Mouse (Mus musculus): Measurements from ENCODE around the gene Rxra. TPM values are rescaled to one million over a fixed set of nuclear protein-coding genes. Genes with fewer than 3 reads are reported as not detected.

Gene Rxra
- total and polyA plus RNA-seq, 2 experiments = 108 to 313 TPM

DNA sequence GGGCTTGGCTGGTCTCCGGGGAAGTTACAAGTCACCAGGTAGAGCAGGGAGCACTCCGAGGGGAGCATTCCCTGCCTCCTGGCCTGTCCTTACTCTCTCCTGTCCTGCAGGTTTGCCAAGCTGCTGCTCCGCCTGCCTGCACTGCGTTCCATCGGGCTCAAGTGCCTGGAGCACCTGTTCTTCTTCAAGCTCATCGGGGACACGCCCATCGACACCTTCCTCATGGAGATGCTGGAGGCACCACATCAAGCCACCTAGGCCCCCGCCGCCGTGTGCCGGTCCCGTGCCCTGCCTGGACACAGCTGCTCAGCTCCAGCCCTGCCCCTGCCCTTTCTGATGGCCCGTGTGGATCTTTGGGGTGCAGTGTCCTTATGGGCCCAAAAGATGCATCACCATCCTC, 83.2 kb downstream of the Rxra start:
- Histone ChIP-seq H3K27me3 (ENCODE audit: control insufficient read depth, insufficient read depth, low read length) (no peaks in the 10 kb centered on the region), H3K9ac (ENCODE audit: low read depth, low read length) (peak overlapping the region; percentile 13; the same call in 1 of the 2 replicates), H3K36me3 (ENCODE audit: control insufficient read depth, insufficient read depth, low read length) (peaks cover 40% of the 10 kb centered on the region), H3K27ac (replicated peaks; ENCODE audit: insufficient read depth, low read depth, low read length) (peak overlapping the region; percentile 69; the same call in 1 of the 2 replicates), H3K79me2 (ENCODE audit: control insufficient read depth, insufficient read depth, low read length) (no peaks in the 10 kb centered on the region), H3K4me1 (ENCODE audit: control insufficient read depth, insufficient read depth, low read length) (peaks cover 34% of the 10 kb centered on the region), H3K4me3 (ENCODE audit: insufficient read depth, low read depth, low read length) (no peak overlapping the region)
- WGBS = 85% methylated on average over 14 of the region's 14 CpGs
- TF ChIP-seq POLR2A (IDR thresholded peaks at IDR 0.05; ENCODE audit: extremely low read depth, insufficient read depth, low read length) = no peak
- no peak for TF ChIP-seq CTCF (IDR thresholded peaks at IDR 0.05; ENCODE audit: low read depth, low read length)
- no peak for DNase-seq (ENCODE audit: extremely low read depth, low read depth, low spot score)

DNA sequence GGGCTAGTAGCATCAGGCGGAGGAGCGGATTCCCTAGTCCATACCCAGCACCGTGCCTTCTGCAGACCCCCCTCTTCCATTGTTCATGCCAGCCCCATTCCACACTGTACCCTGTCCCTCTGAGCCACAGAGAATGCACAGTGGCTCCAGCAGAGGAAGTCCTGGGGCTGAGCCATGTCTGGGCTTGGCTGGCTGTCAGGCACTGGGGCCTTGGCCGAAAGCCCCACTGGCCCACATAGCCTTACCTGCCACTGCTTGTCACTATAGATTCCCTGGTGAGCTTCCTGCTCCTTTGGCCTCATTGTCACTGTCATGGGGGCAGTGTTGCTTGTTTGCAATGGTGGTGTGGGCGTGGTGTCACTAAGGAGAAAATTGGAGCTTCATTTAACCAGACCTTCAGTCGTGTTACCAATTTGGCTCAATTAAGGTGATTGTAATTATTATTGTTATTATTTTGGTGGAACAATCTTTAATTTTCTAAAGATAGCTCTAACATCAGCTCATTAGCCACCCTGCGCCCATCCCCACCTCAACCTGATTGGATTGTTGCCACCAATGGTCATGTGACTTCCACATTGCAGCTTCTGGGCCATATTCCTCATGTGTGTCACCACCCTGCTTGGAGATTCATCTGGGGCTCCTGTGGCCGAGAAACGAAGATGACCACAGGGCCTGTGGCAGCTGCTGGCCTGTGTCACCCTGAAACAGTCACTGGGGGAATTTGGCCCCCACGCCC, 85.2 kb downstream of the Rxra start:
- WGBS = 61% methylated on average over 10 of the region's 10 CpGs
- no peak overlapping the region for H3K9ac ChIP-seq (ENCODE audit: low read depth, low read length)
- no peak for DNase-seq (ENCODE audit: extremely low read depth, low read depth, low spot score)
- TF ChIP-seq POLR2A (IDR thresholded peaks at IDR 0.05; ENCODE audit: extremely low read depth, insufficient read depth, low read length) = no peak
- TF ChIP-seq CTCF (IDR thresholded peaks at IDR 0.05; ENCODE audit: low read depth, low read length) = no peak
- H3K79me2 ChIP-seq (ENCODE audit: control insufficient read depth, insufficient read depth, low read length) = no peaks in the 10 kb centered on the region
- no peak overlapping the region for H3K4me3 ChIP-seq (ENCODE audit: insufficient read depth, low read depth, low read length)
- H3K36me3 ChIP-seq (ENCODE audit: control insufficient read depth, insufficient read depth, low read length) = peaks cover 23% of the 10 kb centered on the region
- no peaks in the 10 kb centered on the region for H3K27me3 ChIP-seq (ENCODE audit: control insufficient read depth, insufficient read depth, low read length)
- peaks cover 23% of the 10 kb centered on the region for H3K4me1 ChIP-seq (ENCODE audit: control insufficient read depth, insufficient read depth, low read length)
- H3K27ac ChIP-seq (replicated peaks; ENCODE audit: insufficient read depth, low read depth, low read length) = 0 out of 2 replicates have a peak overlapping the region, but pooled peaks have one; percentile 9

DNA sequence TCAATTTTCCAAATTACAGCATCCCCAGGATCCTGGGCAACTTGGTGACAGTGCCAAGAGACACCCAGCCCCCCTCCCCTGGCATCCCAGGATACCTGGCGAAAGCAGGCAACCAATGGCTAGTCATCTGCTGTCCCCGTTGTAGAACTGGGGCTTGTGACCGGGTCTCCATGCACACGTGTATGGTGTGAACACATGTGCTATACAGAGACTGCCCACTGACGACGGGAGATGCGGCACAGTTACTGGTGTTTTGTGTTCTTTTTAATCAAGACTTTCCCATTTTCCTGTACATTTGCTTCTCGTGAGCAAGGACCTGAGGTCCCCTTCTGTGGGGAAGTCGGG, 85.7 kb downstream of the Rxra start:
- Histone ChIP-seq H3K4me1 (ENCODE audit: control insufficient read depth, insufficient read depth, low read length) (peaks cover 21% of the 10 kb centered on the region), H3K27ac (replicated peaks; ENCODE audit: insufficient read depth, low read depth, low read length) (peak overlapping the region; percentile 10; the same call in 1 of the 2 replicates), H3K27me3 (ENCODE audit: control insufficient read depth, insufficient read depth, low read length) (no peaks in the 10 kb centered on the region), H3K9ac (ENCODE audit: low read depth, low read length) (no peak overlapping the region), H3K36me3 (ENCODE audit: control insufficient read depth, insufficient read depth, low read length) (peaks cover 22% of the 10 kb centered on the region), H3K79me2 (ENCODE audit: control insufficient read depth, insufficient read depth, low read length) (no peaks in the 10 kb centered on the region), H3K4me3 (ENCODE audit: insufficient read depth, low read depth, low read length) (no peak overlapping the region)
- 82% methylated on average over 9 of the region's 9 CpGs for WGBS
- DNase-seq (ENCODE audit: extremely low read depth, low read depth, low spot score) = no peak
- TF ChIP-seq POLR2A (IDR thresholded peaks at IDR 0.05; ENCODE audit: extremely low read depth, insufficient read depth, low read length) = no peak
- no peak for TF ChIP-seq CTCF (IDR thresholded peaks at IDR 0.05; ENCODE audit: low read depth, low read length)

DNA sequence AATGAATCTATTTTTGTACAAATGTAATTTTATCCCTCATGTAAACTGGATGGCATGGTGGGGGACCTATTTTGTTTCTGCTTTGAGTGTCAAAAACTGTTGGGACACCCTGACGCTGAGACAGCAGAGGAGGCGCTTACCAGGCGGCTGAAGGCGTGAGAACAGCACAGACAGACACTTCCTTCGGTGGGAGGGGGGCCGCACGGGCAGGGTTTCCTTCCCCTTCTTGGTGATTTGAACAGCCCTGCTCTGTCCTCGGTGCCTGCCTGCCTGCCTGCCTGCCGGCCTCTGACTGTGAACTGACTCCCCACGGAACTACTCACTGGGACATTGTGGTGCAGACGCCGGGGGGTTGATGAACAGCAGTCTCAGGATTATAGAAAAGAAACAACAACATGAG, 86.3 kb downstream of the Rxra start:
- DNase-seq (ENCODE audit: extremely low read depth, low read depth, low spot score) = no peak

DNA sequence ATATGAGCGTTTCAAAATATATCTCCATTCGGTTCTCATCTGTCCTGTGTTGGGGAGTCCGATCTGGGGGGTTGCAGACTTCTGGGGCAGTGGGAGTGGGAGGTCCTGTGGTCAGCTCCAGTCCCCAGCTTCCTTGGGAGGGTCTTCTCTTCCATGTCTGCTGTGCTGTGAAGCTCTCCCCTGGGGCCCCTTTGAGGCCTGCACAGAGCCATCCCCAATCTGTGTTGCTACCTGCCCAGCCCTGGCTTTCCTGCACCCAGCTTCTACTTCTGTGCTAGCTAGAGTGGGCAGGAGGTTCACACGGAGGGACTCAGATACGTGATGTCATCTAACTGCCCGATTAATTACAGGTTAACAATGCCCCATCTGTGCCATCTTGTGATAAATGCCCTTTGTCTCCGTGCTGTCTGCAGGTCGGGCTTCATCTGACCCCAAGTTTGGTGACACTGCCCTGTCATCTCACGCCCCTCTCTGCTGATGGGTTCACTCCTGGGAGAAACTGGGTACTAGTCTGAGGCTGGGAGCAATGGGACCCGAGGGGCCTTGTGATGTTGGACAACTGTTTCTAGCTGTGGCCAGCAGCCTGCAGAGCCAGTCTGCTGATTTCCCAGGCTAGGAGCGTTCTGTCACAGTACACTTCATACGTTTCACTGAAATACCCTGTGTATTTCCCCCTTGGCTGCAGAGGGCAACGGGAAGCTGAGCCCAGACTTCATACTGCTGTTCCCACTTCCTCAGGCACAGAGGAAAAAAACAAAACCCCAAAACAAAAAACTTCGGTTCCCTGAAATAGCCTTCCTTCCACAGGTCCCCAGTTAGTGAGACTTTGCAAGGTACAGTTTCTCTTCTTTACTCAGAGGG, 86.9 kb downstream of the Rxra start:
- Histone ChIP-seq H3K27me3 (ENCODE audit: control insufficient read depth, insufficient read depth, low read length) (no peaks in the 10 kb centered on the region), H3K79me2 (ENCODE audit: control insufficient read depth, insufficient read depth, low read length) (no peaks in the 10 kb centered on the region), H3K4me3 (ENCODE audit: insufficient read depth, low read depth, low read length) (no peak overlapping the region), H3K27ac (replicated peaks; ENCODE audit: insufficient read depth, low read depth, low read length) (peak overlapping the region; percentile 49), H3K36me3 (ENCODE audit: control insufficient read depth, insufficient read depth, low read length) (peaks cover 18% of the 10 kb centered on the region; the same call in 1 of the 2 replicates), H3K9ac (ENCODE audit: low read depth, low read length) (no peak overlapping the region; the same call in 1 of the 2 replicates), H3K4me1 (ENCODE audit: control insufficient read depth, insufficient read depth, low read length) (peaks cover 12% of the 10 kb centered on the region)
- DNase-seq (ENCODE audit: extremely low read depth, low read depth, low spot score) = peak; percentile 53
- TF ChIP-seq CTCF (IDR thresholded peaks at IDR 0.05; ENCODE audit: low read depth, low read length) = no peak
- TF ChIP-seq POLR2A (IDR thresholded peaks at IDR 0.05; ENCODE audit: extremely low read depth, insufficient read depth, low read length) = no peak
- WGBS = 37% methylated on average over 14 of the region's 14 CpGs

More for the DNA sequence above, 86.3 kb downstream of the Rxra start:
- 65% methylated on average over 12 of the region's 12 CpGs for WGBS
- Histone ChIP-seq H3K79me2 (ENCODE audit: control insufficient read depth, insufficient read depth, low read length) (no peaks in the 10 kb centered on the region), H3K36me3 (ENCODE audit: control insufficient read depth, insufficient read depth, low read length) (peaks cover 22% of the 10 kb centered on the region), H3K9ac (ENCODE audit: low read depth, low read length) (no peak overlapping the region), H3K4me1 (ENCODE audit: control insufficient read depth, insufficient read depth, low read length) (peaks cover 17% of the 10 kb centered on the region), H3K4me3 (ENCODE audit: insufficient read depth, low read depth, low read length) (no peak overlapping the region), H3K27me3 (ENCODE audit: control insufficient read depth, insufficient read depth, low read length) (no peaks in the 10 kb centered on the region), H3K27ac (replicated peaks; ENCODE audit: insufficient read depth, low read depth, low read length) (peak overlapping the region; percentile 49)
- no peak for TF ChIP-seq CTCF (IDR thresholded peaks at IDR 0.05; ENCODE audit: low read depth, low read length)
- no peak for TF ChIP-seq POLR2A (IDR thresholded peaks at IDR 0.05; ENCODE audit: extremely low read depth, insufficient read depth, low read length)

Measured in liver, adult 2 months (tissue).